Mouse (Mus musculus) kidney, adult 18-20 months (tissue): ENCODE measurements around the gene Rap2b.

ENCODE experiments used
- DNase-seq: peaks from one replicate; pipeline ENCODE4 v3.0.0; 2021

Gene Rap2b

GRCm38 (mm10) chr3:61391564-61391963, 30.1 kb downstream of the Rap2b start:
- DNase-seq, result no peak

- DNase-seq, result no peak
Observed at GRCm38 (mm10) chr3:61392881-61393280, 31.4 kb downstream of the Rap2b start.

- DNase-seq, result no peak
Observed at GRCm38 (mm10) chr3:61393520-61393919, 32.1 kb downstream of the Rap2b start.

GRCm38 (mm10) chr3:61395382-61395781, 33.9 kb downstream of the Rap2b start:
- no peak for DNase-seq

GRCm38 (mm10) chr3:61396728-61397127, 35.3 kb downstream of the Rap2b start:
- no peak for DNase-seq

- DNase-seq, result no peak
Observed at GRCm38 (mm10) chr3:61400823-61401387, 39.5 kb downstream of the Rap2b start.

- DNase-seq, result no peak
Observed at GRCm38 (mm10) chr3:61406921-61407320, 45.5 kb downstream of the Rap2b start.

GRCm38 (mm10) chr3:61409683-61410082, 48.2 kb downstream of the Rap2b start:
- no peak for DNase-seq

- DNase-seq, result no peak
Observed at GRCm38 (mm10) chr3:61415883-61416282, 54.4 kb downstream of the Rap2b start.
